Mouse (Mus musculus): ENCODE data around the gene Arrdc4.

DNA sequence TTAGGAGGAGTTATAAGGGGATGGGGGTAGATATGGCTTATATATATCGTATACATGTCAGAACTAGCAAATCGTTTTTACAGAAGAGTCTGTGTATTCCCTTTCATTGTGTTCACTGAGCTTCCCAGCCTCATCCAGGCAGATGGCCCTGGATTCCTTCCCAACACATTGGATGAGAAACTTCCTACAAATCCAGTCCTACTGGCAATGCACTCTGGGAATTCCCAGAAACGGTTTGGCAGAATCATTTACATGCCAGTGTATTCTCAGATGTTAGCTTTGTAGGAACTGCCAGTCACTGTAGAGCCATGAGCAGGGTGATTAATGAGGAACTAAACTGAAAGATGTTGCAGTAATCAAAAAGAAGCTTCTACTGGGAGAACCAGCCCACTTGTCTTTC is 36.6 kb downstream of the Arrdc4 start:
- TF ChIP-seq MAX (IDR thresholded peaks at IDR 0.05; ENCODE audit: low read length), result no peak
- no peak for TF ChIP-seq MEF2A (IDR thresholded peaks at IDR 0.05; ENCODE audit: borderline replicate concordance, low read depth, low read length)
- no peak for TF ChIP-seq RCOR1 (conservative IDR thresholded peaks at IDR 0.05; ENCODE audit: low read depth, low read length)
- TF ChIP-seq CTCF (conservative IDR thresholded peaks at IDR 0.05 in 1 of 2, IDR thresholded peaks at IDR 0.05 in 1 of 2; ENCODE audit: low read depth in 2 of 2, low read length in 2 of 2), result no peak
- no peak for TF ChIP-seq CHD1 (IDR thresholded peaks at IDR 0.05; ENCODE audit: low read depth, low read length)
- no peak for TF ChIP-seq HCFC1 (IDR thresholded peaks at IDR 0.05; ENCODE audit: low read depth, low read length)
- no peak for TF ChIP-seq TCF12 (IDR thresholded peaks at IDR 0.05; ENCODE audit: low read depth, low read length)
- no peak for TF ChIP-seq POLR2A (IDR thresholded peaks at IDR 0.05; ENCODE audit: low read depth, low read length)
- TF ChIP-seq EP300 (IDR thresholded peaks at IDR 0.05; ENCODE audit: low read length), result no peak
- no peak for TF ChIP-seq CHD2 (IDR thresholded peaks at IDR 0.05; ENCODE audit: low read length)
- TF ChIP-seq TBP (conservative IDR thresholded peaks at IDR 0.05; ENCODE audit: low read depth, low read length), result no peak
- no peak for TF ChIP-seq BHLHE40 (IDR thresholded peaks at IDR 0.05; ENCODE audit: low read depth, low read length)
- TF ChIP-seq MAFK (IDR thresholded peaks at IDR 0.05; ENCODE audit: insufficient replicate concordance, low read length), result no peak

Measured in CH12.LX (cell line).